Mouse (Mus musculus): ENCODE data around the gene Rhof.

Rhof gene

GRCm38 (mm10) chr5:123132308-123133071, at the start of gene Rhof:
Gene Rhof, minus strand, starts transcription at chr5:123132692.
- DNase-seq (ENCODE audit: low read depth, low spot score) = peak; percentile 95

DNA sequence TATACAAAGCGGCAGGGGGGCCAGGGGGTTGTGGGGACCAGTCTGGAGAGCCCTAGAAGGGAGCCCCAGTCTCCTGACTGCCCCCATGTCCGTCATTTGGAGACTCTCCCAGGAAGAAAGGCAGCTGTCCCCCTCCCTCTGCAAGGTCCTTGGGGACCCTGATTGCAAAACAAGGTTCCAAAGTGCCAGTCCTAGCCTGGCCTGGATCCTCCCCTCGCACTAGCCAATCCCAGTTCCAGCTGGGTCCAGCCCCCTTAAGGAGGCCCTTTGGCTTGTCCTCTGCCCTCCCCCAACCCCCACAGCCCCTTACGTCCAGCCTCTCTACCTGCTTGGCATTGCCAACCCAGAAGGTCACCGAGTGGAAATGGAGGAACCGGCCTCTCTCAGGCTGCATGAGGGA, 49.0 kb upstream of the Rhof start:
- no peak for DNase-seq (ENCODE audit: low read depth, low spot score)

DNA sequence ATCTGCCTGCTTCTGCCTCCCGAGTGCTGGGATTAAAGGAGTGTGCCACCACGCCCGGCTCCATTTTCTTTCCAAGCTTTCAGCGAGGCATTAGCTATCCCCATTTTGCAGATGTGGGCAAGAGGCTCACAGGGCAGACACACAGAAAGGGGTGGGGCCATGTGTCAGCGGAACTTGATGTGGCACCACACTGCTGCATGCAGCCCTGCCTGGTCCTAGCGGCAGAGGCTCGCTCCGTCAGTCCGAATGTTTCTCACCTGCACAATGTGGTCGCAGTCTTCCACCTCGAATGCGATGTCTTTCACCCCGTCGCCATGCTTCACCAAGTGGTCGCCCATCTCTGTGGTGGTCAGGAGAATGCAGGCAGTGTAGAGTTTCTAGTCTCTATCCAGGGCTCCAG, 47.9 kb upstream of the Rhof start:
- DNase-seq (ENCODE audit: low read depth, low spot score) = no peak

- no peak for DNase-seq (ENCODE audit: low read depth, low spot score)
Measured at GRCm38 (mm10) chr5:123178792-123179191, 46.3 kb upstream of the Rhof start.

GRCm38 (mm10) chr5:123171646-123172350, 39.3 kb upstream of the Rhof start:
- peak; percentile 85 for DNase-seq (ENCODE audit: low read depth, low spot score)

DNA sequence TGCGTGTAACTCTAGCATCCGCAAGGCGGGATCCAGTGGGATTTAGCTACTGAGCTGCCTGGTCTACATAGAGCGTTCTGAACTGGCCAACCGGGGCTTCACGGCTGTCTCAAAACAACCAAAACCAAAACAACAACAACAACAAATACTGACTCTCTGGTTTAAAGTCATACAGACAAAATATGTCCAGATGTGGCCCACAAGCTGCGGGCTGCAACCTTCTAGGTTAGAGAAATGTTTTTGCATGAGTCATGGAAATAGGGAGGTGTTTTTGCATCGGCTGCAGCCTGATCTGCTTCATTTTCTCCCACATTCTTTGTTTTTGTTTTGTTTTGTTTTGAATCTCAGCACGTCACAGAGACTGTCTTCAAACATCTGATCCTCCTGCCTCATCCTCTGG, 37.9 kb upstream of the Rhof start:
- no peak for DNase-seq (ENCODE audit: low read depth, low spot score)

GRCm38 (mm10) chr5:123169284-123169683, 36.8 kb upstream of the Rhof start, which contains the start of gene Psmd9:
Gene Psmd9, plus strand, starts transcription at chr5:123169413.
- no peak for DNase-seq (ENCODE audit: low read depth, low spot score)

- no peak for DNase-seq (ENCODE audit: low read depth, low spot score)
Measured at GRCm38 (mm10) chr5:123167591-123167990, 35.1 kb upstream of the Rhof start.

DNA sequence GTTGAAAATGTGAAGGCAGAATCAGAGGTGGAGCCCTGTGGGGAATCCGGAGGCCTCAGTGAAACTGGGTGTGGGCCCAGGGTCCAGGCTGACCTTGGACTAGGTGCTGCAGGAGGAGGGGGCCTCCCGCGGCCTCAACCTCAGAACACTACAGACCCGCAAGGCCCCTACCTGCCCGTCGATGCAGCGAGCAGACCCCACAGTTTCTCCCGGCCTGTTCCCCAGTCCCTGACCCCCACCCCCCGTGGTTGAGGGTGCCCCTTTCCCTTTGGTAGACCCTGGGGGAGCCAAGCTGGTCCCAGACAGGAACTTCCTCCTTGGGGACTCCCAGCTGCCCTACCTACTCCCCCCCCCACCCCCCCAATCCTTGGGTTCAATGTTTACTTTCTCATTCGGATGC, 33.9 kb upstream of the Rhof start:
- no peak for DNase-seq (ENCODE audit: low read depth, low spot score)

- DNase-seq (ENCODE audit: low read depth, low spot score) = no peak
Measured at GRCm38 (mm10) chr5:123162942-123163341, 30.4 kb upstream of the Rhof start.

- DNase-seq (ENCODE audit: low read depth, low spot score) = no peak
Measured at GRCm38 (mm10) chr5:123160341-123160740, 27.8 kb upstream of the Rhof start.

GRCm38 (mm10) chr5:123159866-123160265, 27.4 kb upstream of the Rhof start:
- no peak for DNase-seq (ENCODE audit: low read depth, low spot score)

DNA sequence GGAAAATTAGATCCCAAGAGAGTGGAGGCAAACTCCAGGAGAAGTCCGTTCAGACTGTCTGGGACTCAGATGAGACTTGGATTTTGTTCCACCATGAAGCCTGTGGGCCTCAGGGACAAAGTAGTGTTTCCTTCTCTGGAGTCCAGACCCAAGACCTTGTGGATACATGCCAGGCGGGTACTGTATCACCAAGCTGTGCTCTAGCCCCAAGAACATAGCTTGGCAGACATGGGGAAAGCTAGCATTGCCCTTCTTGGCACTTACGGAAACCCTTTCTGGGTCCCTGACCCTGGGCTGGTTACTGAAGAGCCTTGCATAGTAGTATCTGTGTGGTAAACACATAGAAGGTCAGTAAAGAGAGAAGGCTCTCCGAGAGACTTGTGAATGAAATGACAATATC, 27.0 kb upstream of the Rhof start:
- DNase-seq (ENCODE audit: low read depth, low spot score) = no peak

GRCm38 (mm10) chr5:123157972-123158371, 25.5 kb upstream of the Rhof start:
- DNase-seq (ENCODE audit: low read depth, low spot score) = no peak

GRCm38 (mm10) chr5:123156763-123157162, 24.3 kb upstream of the Rhof start:
- DNase-seq (ENCODE audit: low read depth, low spot score) = no peak

DNA sequence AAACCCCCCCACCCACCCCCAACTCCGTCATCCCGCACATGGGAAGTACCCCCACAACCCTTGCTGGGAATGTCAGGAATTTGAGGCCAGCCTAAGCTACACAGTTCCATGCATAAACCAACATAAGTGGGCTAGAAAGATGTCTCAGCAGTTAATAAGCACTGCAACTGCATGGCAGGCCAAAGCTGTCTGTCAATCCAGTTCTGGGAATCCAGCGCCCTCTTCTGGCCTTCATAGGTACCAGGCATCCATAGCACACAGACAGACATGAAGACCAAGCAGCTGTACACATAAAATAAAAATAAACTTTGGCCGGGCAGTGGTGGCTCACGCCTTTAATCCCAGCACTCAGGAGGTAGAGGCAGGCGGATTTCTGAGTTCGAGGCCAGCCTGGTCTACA, 22.9 kb upstream of the Rhof start:
- DNase-seq (ENCODE audit: low read depth, low spot score) = peak; percentile 85

DNA sequence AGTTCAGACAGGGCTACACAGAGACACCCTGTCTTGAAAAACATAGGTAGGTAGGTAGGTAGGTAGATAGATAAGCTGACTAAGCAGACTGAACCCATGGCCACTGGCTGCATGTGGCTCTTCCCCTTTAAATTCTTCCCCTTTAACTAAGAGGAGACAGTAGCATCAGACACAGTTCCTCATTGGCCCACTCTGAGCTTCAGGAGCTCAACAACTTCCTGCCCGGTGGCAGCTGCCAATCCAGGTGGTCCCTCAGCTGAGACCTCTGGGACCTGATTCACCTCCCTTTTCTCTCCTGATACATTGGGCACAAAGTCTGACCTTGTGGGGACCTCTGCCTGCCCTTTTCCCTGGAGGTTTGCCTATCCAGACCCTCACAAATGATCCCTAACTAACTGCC, 20.4 kb upstream of the Rhof start:
- no peak for DNase-seq (ENCODE audit: low read depth, low spot score)

GRCm38 (mm10) chr5:123151707-123152362, 19.3 kb upstream of the Rhof start:
- no peak for DNase-seq (ENCODE audit: low read depth, low spot score)

DNA sequence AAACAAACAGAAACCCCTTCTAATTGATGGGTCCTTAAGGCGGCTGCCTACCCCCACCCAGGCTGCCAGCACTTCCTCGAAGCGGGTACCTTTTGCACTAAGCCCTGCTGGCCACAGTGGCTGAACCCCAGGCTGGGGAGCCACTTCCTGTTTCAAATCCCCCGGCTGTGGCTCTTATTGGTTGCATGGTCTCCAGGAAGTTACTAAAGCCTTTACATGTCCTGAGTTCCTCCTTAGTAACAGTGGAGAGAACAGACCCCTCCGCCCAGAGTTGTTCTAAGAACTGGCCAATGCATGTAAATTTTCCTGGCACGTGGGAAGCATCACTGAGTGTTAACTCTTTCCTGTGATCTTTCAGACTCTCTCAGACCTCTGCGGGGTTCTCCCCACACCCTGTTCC, 18.6 kb upstream of the Rhof start:
- DNase-seq (ENCODE audit: low read depth, low spot score) = peak; percentile 67

GRCm38 (mm10) chr5:123150641-123151040, 18.1 kb upstream of the Rhof start:
- DNase-seq (ENCODE audit: low read depth, low spot score) = peak; percentile 54

- DNase-seq (ENCODE audit: low read depth, low spot score) = peak; percentile 95
Measured at GRCm38 (mm10) chr5:123149451-123150400, 17.2 kb upstream of the Rhof start.

Measured in brain, adult 2 months (tissue).